Mouse (Mus musculus): ENCODE measurements at regions not wholly inside any gene's neighbourhood (a gene's known extent, or its start where the extent isn't known, plus 50 kb on each side); places are given as distances from the start of the nearest gene placed in this dataset.

DNA sequence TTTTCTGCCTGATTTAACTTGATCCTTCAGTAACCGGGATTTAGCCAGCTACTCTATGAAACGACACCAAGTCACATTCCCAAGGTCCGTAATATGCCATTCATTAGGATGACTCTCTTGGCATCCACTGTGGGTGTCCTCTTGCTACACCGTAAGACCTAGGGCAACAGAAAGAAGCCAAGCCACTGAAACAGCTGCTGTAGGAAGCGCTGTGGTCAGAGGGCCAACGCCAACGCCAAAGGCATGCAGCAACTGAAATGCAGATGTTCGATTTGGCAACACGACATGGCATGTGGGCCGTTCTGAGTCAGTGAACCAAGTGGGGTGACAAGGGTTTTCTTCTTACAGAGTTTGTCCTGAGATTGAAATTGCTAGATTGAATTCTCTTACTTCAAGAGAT lies 527.9 kb upstream of the Mpdz start:
- TF ChIP-seq CHD2 (IDR thresholded peaks at IDR 0.05; ENCODE audit: low read depth, low read length): no peak
- TF ChIP-seq MAFK (IDR thresholded peaks at IDR 0.05; ENCODE audit: insufficient read depth, low read depth, low read length): no peak
- no peak for TF ChIP-seq ZNF384 (IDR thresholded peaks at IDR 0.05; ENCODE audit: low read depth, low read length)
- TF ChIP-seq HCFC1 (IDR thresholded peaks at IDR 0.05; ENCODE audit: borderline replicate concordance, insufficient read depth, low read length): no peak
- no peak for TF ChIP-seq ZC3H11A (IDR thresholded peaks at IDR 0.05; ENCODE audit: borderline replicate concordance, low read depth, low read length)
- no peak for DNase-seq (ENCODE audit: low read depth, low spot score)
- in situ Hi-C loops (cut with MboI; ENCODE audit: low sequenced_read_pairs in 2 of 2, unreplicated experiment in 2 of 2): no loop called here
- no peak overlapping the region for H3K4me3 ChIP-seq (ENCODE audit: insufficient read depth in 1 of 2, low read depth in 1 of 2, low read length in 2 of 2, poor library complexity in 1 of 2, severe bottlenecking in 1 of 2)
- no peaks in the 10 kb centered on the region for H3K36me3 ChIP-seq (ENCODE audit: control insufficient read depth, insufficient read depth, low read length, poor library complexity, severe bottlenecking)
- no peak overlapping the region for H3K27ac ChIP-seq (ENCODE audit: insufficient read depth, low read depth, low read length, poor library complexity, severe bottlenecking)
- no peak overlapping the region for H3K9ac ChIP-seq (ENCODE audit: insufficient read depth, low read depth, low read length, poor library complexity, severe bottlenecking)
- no peaks in the 10 kb centered on the region for H3K4me1 ChIP-seq (ENCODE audit: control insufficient read depth in 2 of 2, insufficient read depth in 2 of 2, low read length in 2 of 2, poor library complexity in 1 of 2)
- H3K9me3 ChIP-seq (ENCODE audit: control insufficient read depth, insufficient read depth, low read depth, low read length): no peaks in the 10 kb centered on the region

DNA sequence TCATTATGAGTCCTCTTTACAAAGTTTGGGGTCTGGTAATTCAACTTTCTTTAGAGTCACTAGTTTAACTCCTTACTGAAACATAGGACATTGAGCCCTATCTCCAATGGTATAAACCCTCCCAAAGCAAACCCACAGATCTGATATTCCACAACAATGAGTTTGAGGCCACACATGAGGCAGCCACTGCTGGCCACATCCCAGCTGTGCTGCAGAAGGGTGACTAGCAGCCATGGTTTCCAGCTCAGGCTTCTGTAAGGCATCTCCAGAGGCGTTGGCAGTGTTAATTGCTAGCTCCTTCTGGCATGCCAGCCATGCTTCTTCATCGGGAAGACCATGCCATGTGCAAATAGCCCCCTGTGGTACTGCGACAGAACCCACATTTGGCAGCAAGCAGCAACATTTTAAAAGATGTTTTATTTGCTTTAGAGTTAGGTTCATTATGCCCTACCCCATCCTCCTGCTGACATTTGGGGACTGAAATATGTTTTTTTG lies 527.1 kb upstream of the Mpdz start:
- no peaks in the 10 kb centered on the region for H3K36me3 ChIP-seq (ENCODE audit: control insufficient read depth, insufficient read depth, low read length, poor library complexity, severe bottlenecking)
- in situ Hi-C loops (cut with MboI; ENCODE audit: low sequenced_read_pairs in 2 of 2, unreplicated experiment in 2 of 2): loop anchor here in 1 of 2 experiments (5.0 kb wide), 1 partner anchor 97 kb away; no protein-coding TSS in a partner anchor
- no peak overlapping the region for H3K27ac ChIP-seq (ENCODE audit: insufficient read depth, low read depth, low read length, poor library complexity, severe bottlenecking)
- H3K9ac ChIP-seq (ENCODE audit: insufficient read depth, low read depth, low read length, poor library complexity, severe bottlenecking): no peak overlapping the region
- no peaks in the 10 kb centered on the region for H3K4me1 ChIP-seq (ENCODE audit: control insufficient read depth in 2 of 2, insufficient read depth in 2 of 2, low read length in 2 of 2, poor library complexity in 1 of 2)
- H3K9me3 ChIP-seq (ENCODE audit: control insufficient read depth, insufficient read depth, low read depth, low read length): no peaks in the 10 kb centered on the region
- no peak overlapping the region for H3K4me3 ChIP-seq (ENCODE audit: insufficient read depth in 1 of 2, low read depth in 1 of 2, low read length in 2 of 2, poor library complexity in 1 of 2, severe bottlenecking in 1 of 2)
- no peak for DNase-seq (ENCODE audit: low read depth, low spot score)
- no peak for TF ChIP-seq MAFK (IDR thresholded peaks at IDR 0.05; ENCODE audit: insufficient read depth, low read depth, low read length)
- no peak for TF ChIP-seq ZC3H11A (IDR thresholded peaks at IDR 0.05; ENCODE audit: borderline replicate concordance, low read depth, low read length)
- TF ChIP-seq ZNF384 (IDR thresholded peaks at IDR 0.05; ENCODE audit: low read depth, low read length): no peak
- no peak for TF ChIP-seq CHD2 (IDR thresholded peaks at IDR 0.05; ENCODE audit: low read depth, low read length)
- no peak for TF ChIP-seq HCFC1 (IDR thresholded peaks at IDR 0.05; ENCODE audit: borderline replicate concordance, insufficient read depth, low read length)

DNA sequence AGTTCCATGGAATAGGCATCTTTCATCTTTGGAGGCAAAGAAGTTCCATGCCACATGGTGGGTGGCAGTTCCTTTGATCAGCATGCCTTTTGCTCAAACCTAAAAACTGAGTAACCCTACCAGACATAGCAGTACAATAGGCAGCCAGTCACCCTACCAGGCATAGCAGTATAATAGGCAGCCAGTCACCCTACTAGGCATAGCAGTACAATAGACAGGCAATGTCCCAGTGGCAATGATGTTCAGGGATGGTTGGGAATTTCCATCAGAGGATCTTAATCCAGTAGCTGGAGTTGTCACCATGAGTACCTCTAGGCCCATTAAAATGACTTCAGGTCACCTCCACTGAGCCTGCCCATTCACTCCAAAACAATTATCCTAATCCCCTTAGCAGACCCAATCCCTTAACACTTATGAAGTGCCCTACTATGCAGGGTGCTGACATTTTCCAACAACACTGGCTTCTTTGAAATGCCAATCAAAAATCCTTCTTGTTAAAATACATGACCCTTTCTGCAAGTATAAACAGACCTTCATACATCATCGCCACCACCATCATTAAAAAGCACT lies 523.5 kb upstream of the Mpdz start:
- H3K27ac ChIP-seq (ENCODE audit: insufficient read depth, low read depth, low read length, poor library complexity, severe bottlenecking): no peak overlapping the region
- no peaks in the 10 kb centered on the region for H3K4me1 ChIP-seq (ENCODE audit: control insufficient read depth in 2 of 2, insufficient read depth in 2 of 2, low read length in 2 of 2, poor library complexity in 1 of 2)
- no peak for TF ChIP-seq ZC3H11A (IDR thresholded peaks at IDR 0.05; ENCODE audit: borderline replicate concordance, low read depth, low read length)
- TF ChIP-seq HCFC1 (IDR thresholded peaks at IDR 0.05; ENCODE audit: borderline replicate concordance, insufficient read depth, low read length): no peak
- TF ChIP-seq CHD2 (IDR thresholded peaks at IDR 0.05; ENCODE audit: low read depth, low read length): no peak
- no peak for TF ChIP-seq MAFK (IDR thresholded peaks at IDR 0.05; ENCODE audit: insufficient read depth, low read depth, low read length)
- TF ChIP-seq ZNF384 (IDR thresholded peaks at IDR 0.05; ENCODE audit: low read depth, low read length): no peak
- no peak overlapping the region for H3K9ac ChIP-seq (ENCODE audit: insufficient read depth, low read depth, low read length, poor library complexity, severe bottlenecking)
- no peak overlapping the region for H3K4me3 ChIP-seq (ENCODE audit: insufficient read depth in 1 of 2, low read depth in 1 of 2, low read length in 2 of 2, poor library complexity in 1 of 2, severe bottlenecking in 1 of 2)
- in situ Hi-C loops (cut with MboI; ENCODE audit: low sequenced_read_pairs in 2 of 2, unreplicated experiment in 2 of 2): loop anchor here in 1 of 2 experiments (5.0 kb wide), 1 partner anchor 94 kb away; no protein-coding TSS in a partner anchor
- H3K36me3 ChIP-seq (ENCODE audit: control insufficient read depth, insufficient read depth, low read length, poor library complexity, severe bottlenecking): no peaks in the 10 kb centered on the region
- H3K9me3 ChIP-seq (ENCODE audit: control insufficient read depth, insufficient read depth, low read depth, low read length): no peaks in the 10 kb centered on the region
- no peak for DNase-seq (ENCODE audit: low read depth, low spot score)

DNA sequence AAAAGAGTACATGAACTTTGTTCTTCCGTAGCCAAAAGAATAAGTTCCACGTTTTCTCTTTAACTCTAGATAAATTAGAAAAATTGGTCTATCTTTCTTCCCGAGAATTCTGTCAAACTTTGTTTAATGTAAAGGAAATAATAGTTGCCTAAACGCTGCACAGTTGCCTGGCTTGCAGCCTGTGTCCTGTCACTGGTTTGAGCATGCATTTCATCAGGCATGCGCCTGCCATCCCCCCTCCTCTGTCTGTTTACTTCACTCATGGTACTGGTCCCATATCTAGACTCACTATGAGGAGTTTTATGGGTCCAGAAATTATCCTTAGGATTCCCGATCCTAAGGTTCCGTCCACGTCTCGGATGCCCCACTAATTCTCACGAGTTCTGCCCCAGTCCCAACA lies 520.5 kb upstream of the Mpdz start:
- H3K36me3 ChIP-seq (ENCODE audit: control insufficient read depth, insufficient read depth, low read length, poor library complexity, severe bottlenecking): no peaks in the 10 kb centered on the region
- DNase-seq (ENCODE audit: low read depth, low spot score): no peak
- TF ChIP-seq HCFC1 (IDR thresholded peaks at IDR 0.05; ENCODE audit: borderline replicate concordance, insufficient read depth, low read length) (no peak), ZNF384 (IDR thresholded peaks at IDR 0.05; ENCODE audit: low read depth, low read length) (no peak), MAFK (IDR thresholded peaks at IDR 0.05; ENCODE audit: insufficient read depth, low read depth, low read length) (no peak), CHD2 (IDR thresholded peaks at IDR 0.05; ENCODE audit: low read depth, low read length) (no peak), ZC3H11A (IDR thresholded peaks at IDR 0.05; ENCODE audit: borderline replicate concordance, low read depth, low read length) (no peak)
- H3K4me1 ChIP-seq (ENCODE audit: control insufficient read depth in 2 of 2, insufficient read depth in 2 of 2, low read length in 2 of 2, poor library complexity in 1 of 2): no peaks in the 10 kb centered on the region
- no peak overlapping the region for H3K27ac ChIP-seq (ENCODE audit: insufficient read depth, low read depth, low read length, poor library complexity, severe bottlenecking)
- in situ Hi-C loops (cut with MboI; ENCODE audit: low sequenced_read_pairs in 2 of 2, unreplicated experiment in 2 of 2): no loop called here
- H3K9ac ChIP-seq (ENCODE audit: insufficient read depth, low read depth, low read length, poor library complexity, severe bottlenecking): no peak overlapping the region
- no peaks in the 10 kb centered on the region for H3K9me3 ChIP-seq (ENCODE audit: control insufficient read depth, insufficient read depth, low read depth, low read length)
- no peak overlapping the region for H3K4me3 ChIP-seq (ENCODE audit: insufficient read depth in 1 of 2, low read depth in 1 of 2, low read length in 2 of 2, poor library complexity in 1 of 2, severe bottlenecking in 1 of 2)
